Mouse (Mus musculus): ENCODE results near the gene Mrpl16.

- TF ChIP-seq EP300 (IDR thresholded peaks at IDR 0.05; ENCODE audit: low read depth in 1 of 2, low read length in 2 of 2) (no peak), JUND (IDR thresholded peaks at IDR 0.05; ENCODE audit: low read depth, low read length) (no peak), POLR2A (IDR thresholded peaks at IDR 0.05; ENCODE audit: control insufficient read depth in 1 of 2, insufficient read depth in 1 of 2, low read depth in 1 of 2, low read length in 2 of 2, poor library complexity in 1 of 2) (no peak), CTCF (IDR thresholded peaks at IDR 0.05 in 2 of 3, conservative IDR thresholded peaks at IDR 0.05 in 1 of 3; ENCODE audit: control insufficient read depth in 1 of 3, insufficient read depth in 1 of 3, low read depth in 2 of 3, low read length in 3 of 3, poor library complexity in 1 of 3, severe bottlenecking in 1 of 3) (no peak), UBTF (IDR thresholded peaks at IDR 0.05; ENCODE audit: borderline replicate concordance, insufficient read depth, low read depth, low read length) (no peak), NELFE (IDR thresholded peaks at IDR 0.05; ENCODE audit: low read depth, low read length) (no peak), CHD2 (IDR thresholded peaks at IDR 0.05; ENCODE audit: low read length) (no peak), RCOR1 (IDR thresholded peaks at IDR 0.05; ENCODE audit: low read depth, low read length) (no peak), ZKSCAN1 (IDR thresholded peaks at IDR 0.05; ENCODE audit: low read depth, low read length) (no peak), MXI1 (IDR thresholded peaks at IDR 0.05; ENCODE audit: low read depth, low read length) (no peak), POLR2AphosphoS2 (IDR thresholded peaks at IDR 0.05; ENCODE audit: low read length) (no peak)
Observed at GRCm38 (mm10) chr19:11736455-11736854, 33.7 kb upstream of the Mrpl16 start.
